Mouse (Mus musculus) activated CD4-positive, CD25-positive, alpha-beta regulatory T cell, adult 4 months (primary cell): ENCODE data around the gene Ffar2. TPM values are rescaled to one million over a fixed set of nuclear protein-coding genes. Genes with fewer than 3 reads are reported as not detected.

Source experiments
- ATAC-seq: one replicate; pipeline ENCODE4 v1.8.0; 2017
- polyA plus RNA-seq, 2 experiments: library from polyadenylated mRNA; unstranded; fragments of 100-300 nt; shearing (Covaris generic); gene quantifications; one replicate each; pipeline ENCODE4 v1.2.1; 2017

Gene Ffar2
- polyA plus RNA-seq, 2 experiments from 2014 or later = 0.22 to 0.68 TPM

GRCm38 (mm10) chr7:30820854-30821445 lies 2.6 kb downstream of the Ffar2 start:
- ATAC-seq = no peak

- ATAC-seq = no peak
Measured at GRCm38 (mm10) chr7:30820131-30820530, 3.4 kb downstream of the Ffar2 start.

GRCm38 (mm10) chr7:30812291-30812807 lies 11.2 kb downstream of the Ffar2 start:
- ATAC-seq = no peak

- no peak for ATAC-seq
Measured at GRCm38 (mm10) chr7:30811757-30812290, 11.8 kb downstream of the Ffar2 start.

- ATAC-seq = no peak
Measured at GRCm38 (mm10) chr7:30810319-30810718, 13.3 kb downstream of the Ffar2 start.

- ATAC-seq = no peak
Measured at GRCm38 (mm10) chr7:30805924-30806323, 17.7 kb downstream of the Ffar2 start.

GRCm38 (mm10) chr7:30804026-30804715 lies 19.4 kb downstream of the Ffar2 start:
- no peak for ATAC-seq

GRCm38 (mm10) chr7:30803256-30803655 lies 20.3 kb downstream of the Ffar2 start:
- no peak for ATAC-seq

- no peak for ATAC-seq
Measured at GRCm38 (mm10) chr7:30800653-30801052, 22.9 kb downstream of the Ffar2 start.

- no peak for ATAC-seq
Measured at GRCm38 (mm10) chr7:30796790-30797189, 26.8 kb downstream of the Ffar2 start.

GRCm38 (mm10) chr7:30794921-30795320 lies 28.7 kb downstream of the Ffar2 start:
- ATAC-seq = no peak

GRCm38 (mm10) chr7:30791921-30792320 lies 31.7 kb downstream of the Ffar2 start:
- no peak for ATAC-seq

- ATAC-seq = no peak
Measured at GRCm38 (mm10) chr7:30790141-30790540, 33.4 kb downstream of the Ffar2 start.

- ATAC-seq = no peak
Measured at GRCm38 (mm10) chr7:30787377-30788022, 36.1 kb downstream of the Ffar2 start, which contains the start of gene Krtdap. Gene Krtdap (plus strand): TSS chr7:30787896.

GRCm38 (mm10) chr7:30785721-30786546 lies 37.6 kb downstream of the Ffar2 start:
- no peak for ATAC-seq

GRCm38 (mm10) chr7:30785154-30785553 lies 38.4 kb downstream of the Ffar2 start:
- no peak for ATAC-seq

- ATAC-seq = no peak
Measured at GRCm38 (mm10) chr7:30782658-30783057, 40.9 kb downstream of the Ffar2 start.

GRCm38 (mm10) chr7:30781792-30782191 lies 41.8 kb downstream of the Ffar2 start:
- ATAC-seq = no peak

- no peak for ATAC-seq
Measured at GRCm38 (mm10) chr7:30777911-30778310, 45.7 kb downstream of the Ffar2 start.

- no peak for ATAC-seq
Measured at GRCm38 (mm10) chr7:30777081-30777579, 46.4 kb downstream of the Ffar2 start.

GRCm38 (mm10) chr7:30776104-30776503 lies 47.5 kb downstream of the Ffar2 start:
- ATAC-seq = no peak

- no peak for ATAC-seq
Measured at GRCm38 (mm10) chr7:30769236-30769635, 54.3 kb downstream of the Ffar2 start.
